In the genomic region with DNA sequence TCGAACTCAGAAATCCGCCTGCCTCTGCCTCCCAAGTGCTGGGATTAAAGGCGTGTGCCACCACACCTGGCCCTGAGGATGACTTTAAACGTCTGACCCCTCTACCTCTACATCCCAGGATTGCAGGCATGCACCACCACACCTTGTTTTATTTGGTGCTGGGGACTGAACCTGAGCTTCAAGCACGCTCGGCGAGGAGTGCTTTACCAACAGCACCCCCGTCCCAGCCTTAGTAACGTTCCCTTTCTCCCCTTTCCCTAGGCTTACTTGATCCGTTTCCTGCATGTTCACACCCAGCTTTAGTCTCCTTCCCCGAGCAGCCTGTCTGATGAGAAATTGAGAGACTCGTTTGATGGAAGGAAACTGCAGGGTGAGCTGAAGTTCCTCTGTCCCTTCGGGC, we compare ENCODE assay signal across 30 mouse cellular contexts.
"Had no signal": no experiment of that assay in that cellular context is flagged by ENCODE, and none has a peak within 500 bp of the region (broad histone marks: within the 10 kb centered on the region; RNA-seq: fewer than 3 reads in every experiment).

No protein-coding gene starts in this region.

- DNase-seq: left cerebral cortex, postnatal 4 days; liver; liver, embryonic 13.5 days; liver, postnatal 0 days; lung, adult 18-20 months; lung, adult 2 months; lung, embryonic 14.5 days; lung, postnatal 10 days; lung, postnatal 14 days; lung, postnatal 36 days; lung, postnatal 4 days; midbrain, embryonic 14.5 days had no signal

- H3K4me1 ChIP-seq: limb, embryonic 15.5 days; liver, embryonic 12.5 days; liver, embryonic 13.5 days; liver, embryonic 15.5 days; midbrain, embryonic 12.5 days had no signal

- ATAC-seq: liver, embryonic 12.5 days; liver, postnatal 0 days; lung, postnatal 0 days; midbrain, embryonic 13.5 days; midbrain, embryonic 15.5 days had no signal

- H3K36me3 ChIP-seq: limb, embryonic 10.5 days; limb, embryonic 12.5 days; limb, embryonic 13.5 days; limb, embryonic 15.5 days; liver, embryonic 12.5 days; liver, embryonic 13.5 days; liver, embryonic 15.5 days; lung, embryonic 15.5 days; midbrain, embryonic 10.5 days; midbrain, embryonic 12.5 days; midbrain, embryonic 13.5 days; midbrain, embryonic 15.5 days; neural tube, embryonic 12.5 days had no signal

- H3K27ac ChIP-seq: limb, embryonic 10.5 days; limb, embryonic 12.5 days; limb, embryonic 13.5 days; limb, embryonic 15.5 days; liver, embryonic 12.5 days; liver, embryonic 13.5 days; liver, embryonic 14.5 days; liver, embryonic 15.5 days; lung, embryonic 15.5 days; midbrain, embryonic 10.5 days; midbrain, embryonic 12.5 days; midbrain, embryonic 13.5 days; midbrain, embryonic 15.5 days; neural tube, embryonic 12.5 days had no signal

- H3K9ac ChIP-seq: limb, embryonic 12.5 days; limb, embryonic 13.5 days; limb, embryonic 15.5 days; liver, embryonic 12.5 days; liver, embryonic 13.5 days; liver, embryonic 14.5 days; liver, embryonic 15.5 days; liver, postnatal 0 days; lung, embryonic 14.5 days; lung, embryonic 15.5 days; midbrain, embryonic 12.5 days; midbrain, embryonic 13.5 days; midbrain, embryonic 15.5 days; neural tube, embryonic 12.5 days had no signal

- H3K9me3 ChIP-seq: limb, embryonic 10.5 days; limb, embryonic 12.5 days; limb, embryonic 13.5 days; limb, embryonic 15.5 days; liver, embryonic 12.5 days; liver, embryonic 13.5 days; liver, embryonic 15.5 days; lung, embryonic 15.5 days; midbrain, embryonic 10.5 days; midbrain, embryonic 12.5 days; midbrain, embryonic 13.5 days; midbrain, embryonic 15.5 days; neural tube, embryonic 12.5 days had no signal

- H3K4me2 ChIP-seq: limb, embryonic 12.5 days; limb, embryonic 13.5 days; limb, embryonic 15.5 days; liver, embryonic 11.5 days; liver, embryonic 12.5 days; liver, embryonic 13.5 days; liver, embryonic 15.5 days; lung, embryonic 14.5 days; lung, embryonic 15.5 days; midbrain, embryonic 11.5 days; midbrain, embryonic 12.5 days; midbrain, embryonic 13.5 days; midbrain, embryonic 15.5 days; neural tube, embryonic 12.5 days had no signal

- H3K27me3 ChIP-seq: liver, embryonic 13.5 days; liver, embryonic 15.5 days; lung, embryonic 15.5 days; midbrain, embryonic 12.5 days; midbrain, embryonic 13.5 days; midbrain, embryonic 15.5 days; neural tube, embryonic 12.5 days had no signal

- H3K4me3 ChIP-seq: limb, embryonic 10.5 days; limb, embryonic 12.5 days; limb, embryonic 13.5 days; limb, embryonic 15.5 days; liver, embryonic 12.5 days; liver, embryonic 13.5 days; liver, embryonic 15.5 days; lung, embryonic 15.5 days; megakaryocyte, embryonic 14.5 days; midbrain, embryonic 10.5 days; midbrain, embryonic 12.5 days; midbrain, embryonic 13.5 days; midbrain, embryonic 15.5 days; myocyte; neural tube, embryonic 12.5 days had no signal
